Mouse (Mus musculus) heart, adult 2 months (tissue): ENCODE measurements at regions not wholly inside any gene's neighbourhood (a gene's known extent, or its start where the extent isn't known, plus 50 kb on each side); places are given as distances from the start of the nearest gene placed in this dataset.

Experiments
- CTCF ChIP-seq: fragments of 200-600 bp; IDR thresholded peaks from 2 replicates; pipeline ENCODE4 v1.8.1; 2022; ENCODE audit warnings: antibody characterized with exemption, mild to moderate bottlenecking, moderate library complexity
- EP300 ChIP-seq: fragments of 200-500 bp; IDR thresholded peaks from 2 replicates; pipeline ENCODE4 v1.6.1; 2011; ENCODE audit warnings: low read depth, low read length, control low read depth; ENCODE audit not compliant: insufficient read depth
- POLR2A ChIP-seq: fragments of 200-500 bp; IDR thresholded peaks from 2 replicates; pipeline ENCODE4 v1.6.1; 2011; ENCODE audit warnings: mild to moderate bottlenecking, low read depth, low read length, control low read depth; ENCODE audit not compliant: insufficient read depth

DNA sequence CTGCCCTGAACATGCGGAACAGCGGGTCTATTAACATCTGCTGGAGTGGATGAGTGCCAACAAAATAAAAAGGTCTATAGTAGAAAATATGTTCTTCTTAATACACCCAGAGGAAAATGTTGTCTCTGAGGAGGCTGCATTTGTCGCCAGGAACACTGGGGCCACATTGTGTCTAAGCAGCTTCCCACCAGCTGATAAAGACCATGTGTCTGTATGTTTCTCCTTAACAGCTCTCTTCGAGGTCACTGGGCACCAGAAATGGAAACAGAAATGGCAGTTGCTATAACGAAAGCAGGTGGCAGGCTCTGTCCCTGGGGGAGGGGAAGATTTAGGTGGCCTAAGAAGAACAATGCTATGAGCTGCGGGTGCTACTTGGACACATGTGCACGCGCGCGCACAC is 159.4 kb downstream of the Ly86 start:
- TF ChIP-seq CTCF (no peak), EP300 (no peak), POLR2A (no peak)
